Mouse (Mus musculus): Measurements from ENCODE around the gene Nckap5l. TPM values are rescaled to one million over a fixed set of nuclear protein-coding genes. Genes with fewer than 3 reads are reported as not detected.
"Not testable (repeated sequence)": the region's sequence is repeated elsewhere in the genome, so short reads cannot be mapped to it uniquely, and the experiment has no call there.

Gene Nckap5l
- polyA plus RNA-seq, 1 experiment from 2014 or later = 16.3 TPM

- H3K27ac ChIP-seq = no peak overlapping the region
These were observed 4.2 kb downstream of the Nckap5l start for GRCm38 (mm10) chr15:99453153-99453900.

DNA sequence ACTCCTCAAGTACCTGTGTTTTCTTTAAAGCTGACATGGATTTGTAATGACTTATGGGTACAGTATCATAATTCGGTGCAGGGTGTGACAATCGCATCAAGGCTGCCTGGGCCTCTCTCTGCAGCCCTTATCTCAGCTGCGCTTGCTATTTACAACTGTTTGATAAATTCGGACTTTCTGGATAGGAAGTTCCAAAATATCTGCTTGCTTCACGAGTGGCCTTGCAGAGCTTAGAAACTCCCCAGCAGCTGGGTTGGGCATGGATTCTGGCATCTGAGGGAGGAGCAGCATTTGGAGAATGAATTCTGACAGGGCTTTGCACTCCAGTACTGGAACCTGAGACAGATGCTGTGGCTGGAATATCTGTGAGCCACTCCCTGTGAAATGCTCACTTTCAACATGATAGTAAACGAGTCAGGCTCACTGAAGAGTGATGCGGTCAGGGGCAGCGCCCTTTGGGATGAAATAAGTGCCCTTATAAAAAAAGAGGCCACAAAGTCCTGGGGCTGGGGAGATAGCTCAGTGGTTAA lies 7.7 kb downstream of the Nckap5l start:
- no peak overlapping the region for H3K27ac ChIP-seq
- no peak overlapping the region for H3K4me3 ChIP-seq (ENCODE audit: inconsistent target)
- H3K36me3 ChIP-seq (ENCODE audit: inconsistent target) = no peaks in the 10 kb centered on the region
- WGBS (ENCODE audit: missing documents) = 70% methylated on average over 8 of the region's 8 CpGs
- peaks cover 28% of the 10 kb centered on the region; the same call in 1 of the 2 replicates for H3K79me2 ChIP-seq (ENCODE audit: inconsistent target)

More at GRCm38 (mm10) chr15:99453153-99453900, 4.2 kb downstream of the Nckap5l start:
- no peak overlapping the region for H3K4me3 ChIP-seq (ENCODE audit: inconsistent target)
- no peaks in the 10 kb centered on the region for H3K36me3 ChIP-seq (ENCODE audit: inconsistent target)
- peaks cover 40% of the 10 kb centered on the region; the same call in 1 of the 2 replicates for H3K79me2 ChIP-seq (ENCODE audit: inconsistent target)
- WGBS (ENCODE audit: missing documents) = 95% methylated on average over 11 of the region's 11 CpGs

DNA sequence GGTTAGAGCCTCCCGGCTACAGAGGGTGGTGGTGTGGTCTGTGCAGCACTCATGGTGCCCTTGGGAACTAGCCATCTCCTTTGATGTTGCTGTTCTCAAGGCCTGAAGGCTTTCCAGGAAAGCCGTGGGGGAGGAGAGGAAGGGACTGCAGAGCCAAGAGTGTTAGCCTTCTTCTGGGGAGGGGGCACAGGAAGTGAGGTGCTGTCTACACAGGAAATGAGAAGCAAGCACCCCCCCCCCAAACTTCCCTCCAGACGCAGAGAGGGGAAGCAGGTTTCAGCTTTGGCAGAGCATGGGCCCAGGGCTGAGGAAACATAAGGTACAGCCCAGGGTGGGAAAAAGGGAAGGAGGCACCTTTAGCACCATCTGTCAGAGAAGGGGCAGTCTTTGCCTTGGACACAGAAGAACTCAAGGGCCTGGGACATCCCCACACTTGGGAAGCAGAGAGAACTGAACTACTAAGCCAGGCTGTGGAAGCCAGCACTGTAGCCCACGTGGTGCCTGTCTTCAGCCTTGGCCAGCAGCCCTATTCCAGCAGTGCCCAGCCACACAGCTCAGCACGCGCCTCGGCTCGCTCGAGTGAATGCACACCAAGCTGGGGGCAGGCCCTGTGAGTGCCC lies 8.3 kb downstream of the Nckap5l start:
- Histone ChIP-seq H3K79me2 (ENCODE audit: inconsistent target) (peaks cover 22% of the 10 kb centered on the region; the same call in 1 of the 2 replicates), H3K4me3 (ENCODE audit: inconsistent target) (no peak overlapping the region), H3K27ac (no peak overlapping the region), H3K36me3 (ENCODE audit: inconsistent target) (no peaks in the 10 kb centered on the region)
- 42% methylated on average over 5 of the region's 9 CpGs for WGBS (ENCODE audit: missing documents)

DNA sequence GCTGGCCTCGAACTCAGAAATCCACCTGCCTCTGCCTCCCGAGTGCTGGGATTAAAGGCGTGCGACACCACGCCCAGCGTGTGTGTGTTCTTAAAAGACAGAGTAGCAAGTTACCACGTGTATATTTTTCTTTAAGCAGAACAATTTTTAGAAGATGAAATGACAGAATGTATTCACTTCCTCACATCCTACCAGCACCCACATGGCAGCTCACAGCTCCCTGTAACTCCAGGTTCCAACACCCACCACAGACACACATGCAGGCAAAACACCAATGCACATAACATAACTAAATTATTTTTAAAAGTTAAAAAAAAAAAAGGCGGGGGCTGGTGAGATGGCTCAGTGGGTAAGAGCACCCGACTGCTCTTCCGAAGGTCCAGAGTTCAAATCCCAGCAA lies 11.4 kb downstream of the Nckap5l start:
- H3K36me3 ChIP-seq (ENCODE audit: inconsistent target); H3K4me3 ChIP-seq (ENCODE audit: inconsistent target); H3K27ac ChIP-seq; H3K79me2 ChIP-seq (ENCODE audit: inconsistent target): not testable (repeated sequence)
- WGBS (ENCODE audit: missing documents) = 84% methylated on average over 7 of the region's 10 CpGs

- Histone ChIP-seq H3K27ac (no peak overlapping the region), H3K4me3 (ENCODE audit: inconsistent target) (no peak overlapping the region), H3K36me3 (ENCODE audit: inconsistent target) (no peaks in the 10 kb centered on the region), H3K79me2 (ENCODE audit: inconsistent target) (peaks cover 5% of the 10 kb centered on the region; the same call in 1 of the 2 replicates)
- 91% methylated on average over 6 of the region's 6 CpGs for WGBS (ENCODE audit: missing documents)
These were observed 12.0 kb downstream of the Nckap5l start for GRCm38 (mm10) chr15:99445567-99445966.

DNA sequence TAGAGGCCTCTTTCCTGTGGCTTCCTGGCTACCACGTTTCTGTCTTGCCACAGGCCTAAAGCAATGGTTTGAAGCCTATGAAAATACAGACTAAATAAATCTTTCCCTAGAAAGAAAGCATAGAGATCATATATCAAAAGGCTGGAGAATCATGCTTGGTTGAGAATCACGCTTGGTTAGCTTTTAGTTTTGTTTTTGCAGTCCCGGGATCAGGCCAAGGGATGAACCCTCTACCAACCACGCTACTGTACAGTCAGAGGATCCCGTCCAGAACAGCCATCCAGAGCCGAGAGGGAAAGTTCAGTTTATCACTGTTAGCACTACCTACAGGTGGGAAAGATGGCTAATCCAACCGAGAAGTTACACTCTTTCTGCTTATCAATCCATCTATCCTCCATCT lies 15.2 kb downstream of the Nckap5l start:
- no peaks in the 10 kb centered on the region for H3K36me3 ChIP-seq (ENCODE audit: inconsistent target)
- no peaks in the 10 kb centered on the region; the same call in 1 of the 2 replicates for H3K79me2 ChIP-seq (ENCODE audit: inconsistent target)
- H3K4me3 ChIP-seq (ENCODE audit: inconsistent target) = no peak overlapping the region
- 85% methylated on average over 7 of the region's 7 CpGs for WGBS (ENCODE audit: missing documents)
- H3K27ac ChIP-seq = no peak overlapping the region

- H3K79me2 ChIP-seq (ENCODE audit: inconsistent target) = no peaks in the 10 kb centered on the region; the same call in 1 of the 2 replicates
- H3K27ac ChIP-seq = no peak overlapping the region
- no peaks in the 10 kb centered on the region for H3K36me3 ChIP-seq (ENCODE audit: inconsistent target)
- no peak overlapping the region for H3K4me3 ChIP-seq (ENCODE audit: inconsistent target)
- WGBS (ENCODE audit: missing documents) = 91% methylated on average over 8 of the region's 8 CpGs
These were observed 16.6 kb downstream of the Nckap5l start for GRCm38 (mm10) chr15:99440816-99441457.

DNA sequence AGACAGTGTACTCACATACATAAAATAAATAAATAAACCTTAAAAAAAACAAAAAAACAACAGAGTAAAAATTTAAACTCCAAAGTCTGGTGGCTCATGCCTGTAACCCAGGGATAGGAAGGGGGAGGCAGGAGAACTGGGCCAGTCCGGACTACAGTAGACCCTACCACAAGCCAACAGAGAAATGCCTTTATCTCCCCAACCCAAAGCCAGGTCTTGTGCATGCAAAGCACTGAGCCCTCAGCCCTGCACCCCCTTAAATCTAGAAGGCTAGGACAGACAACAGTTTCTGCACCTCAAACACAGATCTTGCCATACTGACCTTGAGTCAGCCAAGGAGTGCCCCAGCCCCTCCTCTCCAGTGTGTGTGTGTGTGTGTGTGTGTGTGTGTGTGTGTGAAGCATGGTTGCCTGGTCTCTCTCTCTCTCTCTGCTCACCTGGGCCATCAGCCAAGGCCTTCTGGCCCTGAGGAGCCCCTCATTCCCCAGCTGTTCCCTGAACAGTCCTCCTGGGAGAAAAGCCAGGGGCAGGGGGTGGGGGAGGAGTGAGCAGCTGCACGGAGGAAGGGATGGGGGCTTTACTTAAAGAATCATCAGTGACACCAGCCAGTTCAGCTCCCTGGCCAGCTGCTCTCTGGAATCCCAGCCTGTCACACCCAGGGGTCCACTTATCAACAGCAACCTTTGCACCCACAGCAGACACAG lies 17.3 kb downstream of the Nckap5l start:
- Histone ChIP-seq H3K27ac (no peak overlapping the region), H3K4me3 (ENCODE audit: inconsistent target) (no peak overlapping the region), H3K79me2 (ENCODE audit: inconsistent target) (no peaks in the 10 kb centered on the region; the same call in 1 of the 2 replicates), H3K36me3 (ENCODE audit: inconsistent target) (no peaks in the 10 kb centered on the region)
- WGBS (ENCODE audit: missing documents) = 100% methylated on average over 2 of the region's 2 CpGs

DNA sequence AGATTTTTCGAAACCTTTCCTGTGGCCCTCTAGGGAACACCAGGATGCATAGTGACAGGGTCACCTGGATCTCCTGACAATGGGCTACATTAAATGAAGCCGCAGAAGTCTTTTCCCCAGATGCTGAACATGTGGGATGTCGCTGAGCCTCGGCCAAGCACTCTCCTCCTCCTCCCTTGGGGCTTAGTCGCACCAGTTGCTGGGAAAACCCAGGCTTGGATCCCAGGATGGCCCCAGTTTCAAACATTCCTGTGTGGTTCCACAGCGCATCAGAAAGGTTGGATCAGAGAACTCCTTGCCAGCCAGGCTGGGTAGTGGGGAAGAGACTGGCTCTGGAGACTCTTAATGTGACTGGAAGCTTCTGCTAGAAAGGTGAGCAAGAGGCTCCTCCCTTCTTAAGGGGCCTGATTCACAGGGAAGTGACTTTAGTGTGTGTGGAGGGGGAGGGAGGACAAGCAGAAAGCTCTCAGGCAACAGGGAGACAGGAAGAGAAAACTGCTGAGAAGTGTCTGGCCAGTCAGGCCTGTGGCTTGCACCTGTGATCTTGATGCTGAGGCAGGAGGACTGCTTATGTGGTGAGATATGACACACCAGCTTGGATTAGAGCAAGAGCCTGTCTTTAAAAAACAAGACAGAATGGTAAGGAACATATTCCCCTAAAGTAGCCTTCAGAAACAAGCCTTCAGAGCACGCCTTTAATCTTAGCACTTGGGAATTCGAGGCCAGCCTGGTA lies 18.4 kb downstream of the Nckap5l start:
- Histone ChIP-seq H3K27ac (no peak overlapping the region), H3K36me3 (ENCODE audit: inconsistent target) (no peaks in the 10 kb centered on the region), H3K4me3 (ENCODE audit: inconsistent target) (no peak overlapping the region), H3K79me2 (ENCODE audit: inconsistent target) (no peaks in the 10 kb centered on the region; the same call in 1 of the 2 replicates)
- WGBS (ENCODE audit: missing documents) = 92% methylated on average over 8 of the region's 8 CpGs

GRCm38 (mm10) chr15:99433913-99434312 lies 23.6 kb downstream of the Nckap5l start:
- Histone ChIP-seq H3K27ac (no peak overlapping the region), H3K79me2 (ENCODE audit: inconsistent target) (no peaks in the 10 kb centered on the region), H3K36me3 (ENCODE audit: inconsistent target) (no peaks in the 10 kb centered on the region), H3K4me3 (ENCODE audit: inconsistent target) (no peak overlapping the region)
- WGBS (ENCODE audit: missing documents) = 90% methylated on average over 8 of the region's 12 CpGs

DNA sequence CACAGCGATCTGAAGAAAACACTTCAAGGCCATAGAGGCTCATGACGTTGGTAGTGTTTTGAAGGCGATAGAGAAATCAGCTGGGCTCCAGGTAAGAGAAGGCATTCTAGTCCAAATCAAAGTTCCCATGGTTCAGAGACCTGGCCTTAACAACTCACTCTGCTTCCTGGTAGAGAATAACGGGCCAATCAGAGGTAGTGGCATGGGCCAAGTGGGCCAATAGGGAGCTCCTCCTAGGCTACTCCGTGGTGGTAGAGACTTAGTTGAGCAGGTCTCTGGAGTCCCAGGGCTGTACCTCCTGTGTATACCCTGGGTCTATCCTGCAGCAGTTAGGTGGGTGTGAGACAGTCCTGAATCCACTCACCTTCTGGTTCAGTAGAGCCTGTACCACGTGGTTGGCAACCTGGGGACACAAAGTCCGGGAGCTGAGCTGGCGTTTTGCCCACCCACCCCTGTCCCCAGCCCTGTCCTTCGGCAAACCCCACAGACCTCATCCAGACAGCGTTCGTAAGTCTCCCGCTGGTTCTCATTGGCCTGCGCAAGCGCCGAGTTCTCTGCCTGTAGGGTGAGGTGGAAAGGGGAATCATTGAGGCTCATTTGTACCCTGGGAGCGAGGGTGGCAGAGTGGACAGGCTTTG lies 24.3 kb downstream of the Nckap5l start:
- no peaks in the 10 kb centered on the region for H3K36me3 ChIP-seq (ENCODE audit: inconsistent target)
- H3K79me2 ChIP-seq (ENCODE audit: inconsistent target) = no peaks in the 10 kb centered on the region
- WGBS (ENCODE audit: missing documents) = 92% methylated on average over 14 of the region's 16 CpGs
- H3K4me3 ChIP-seq (ENCODE audit: inconsistent target) = no peak overlapping the region
- H3K27ac ChIP-seq = no peak overlapping the region

DNA sequence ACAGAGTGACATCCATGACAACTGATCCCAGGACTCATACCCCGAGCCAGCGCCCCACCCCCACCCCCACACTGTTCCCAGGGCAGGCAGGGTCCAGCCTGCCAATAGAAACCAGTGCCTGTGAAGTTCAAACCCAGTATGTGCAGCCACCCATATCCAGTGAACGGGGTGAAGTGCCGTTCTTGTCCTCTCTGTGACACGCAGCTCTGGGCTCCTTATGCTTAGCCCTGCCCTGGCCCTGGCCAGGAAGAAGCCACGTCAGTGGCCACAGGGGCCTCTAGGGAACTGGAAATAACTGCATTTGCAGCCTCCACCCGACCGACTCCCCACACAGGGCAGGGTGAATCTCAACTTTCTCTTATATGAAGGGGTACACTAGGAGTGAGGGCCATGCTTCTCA lies 25.6 kb downstream of the Nckap5l start:
- H3K27ac ChIP-seq = no peak overlapping the region
- H3K4me3 ChIP-seq (ENCODE audit: inconsistent target) = no peak overlapping the region
- H3K36me3 ChIP-seq (ENCODE audit: inconsistent target) = no peaks in the 10 kb centered on the region
- no peaks in the 10 kb centered on the region for H3K79me2 ChIP-seq (ENCODE audit: inconsistent target)
- 86% methylated on average over 8 of the region's 8 CpGs for WGBS (ENCODE audit: missing documents)

GRCm38 (mm10) chr15:99431504-99431903 lies 26.0 kb downstream of the Nckap5l start:
- WGBS (ENCODE audit: missing documents) = over 99% methylated on average over 7 of the region's 7 CpGs
- Histone ChIP-seq H3K4me3 (ENCODE audit: inconsistent target) (no peak overlapping the region), H3K36me3 (ENCODE audit: inconsistent target) (no peaks in the 10 kb centered on the region), H3K79me2 (ENCODE audit: inconsistent target) (no peaks in the 10 kb centered on the region), H3K27ac (no peak overlapping the region)
